Mouse (Mus musculus) brain, embryonic 14.5 days (tissue): ENCODE measurements around the gene Scgb3a1.

ENCODE experiments used
- CTCF ChIP-seq: fragments of 200-500 bp; IDR thresholded peaks from 2 replicates; pipeline ENCODE4 v1.5.1; 2012; ENCODE audit warnings: inconsistent platforms, mild to moderate bottlenecking, moderate library complexity, borderline replicate concordance; ENCODE audit not compliant: insufficient read depth, insufficient read length; ENCODE audit errors: extremely low read depth
- POLR2A ChIP-seq: fragments of 200-500 bp; IDR thresholded peaks from 2 replicates; pipeline ENCODE4 v1.6.1; 2012; ENCODE audit warnings: mild to moderate bottlenecking, inconsistent platforms, borderline replicate concordance; ENCODE audit not compliant: poor library complexity, insufficient read depth, insufficient read length, severe bottlenecking; ENCODE audit errors: extremely low read depth

DNA sequence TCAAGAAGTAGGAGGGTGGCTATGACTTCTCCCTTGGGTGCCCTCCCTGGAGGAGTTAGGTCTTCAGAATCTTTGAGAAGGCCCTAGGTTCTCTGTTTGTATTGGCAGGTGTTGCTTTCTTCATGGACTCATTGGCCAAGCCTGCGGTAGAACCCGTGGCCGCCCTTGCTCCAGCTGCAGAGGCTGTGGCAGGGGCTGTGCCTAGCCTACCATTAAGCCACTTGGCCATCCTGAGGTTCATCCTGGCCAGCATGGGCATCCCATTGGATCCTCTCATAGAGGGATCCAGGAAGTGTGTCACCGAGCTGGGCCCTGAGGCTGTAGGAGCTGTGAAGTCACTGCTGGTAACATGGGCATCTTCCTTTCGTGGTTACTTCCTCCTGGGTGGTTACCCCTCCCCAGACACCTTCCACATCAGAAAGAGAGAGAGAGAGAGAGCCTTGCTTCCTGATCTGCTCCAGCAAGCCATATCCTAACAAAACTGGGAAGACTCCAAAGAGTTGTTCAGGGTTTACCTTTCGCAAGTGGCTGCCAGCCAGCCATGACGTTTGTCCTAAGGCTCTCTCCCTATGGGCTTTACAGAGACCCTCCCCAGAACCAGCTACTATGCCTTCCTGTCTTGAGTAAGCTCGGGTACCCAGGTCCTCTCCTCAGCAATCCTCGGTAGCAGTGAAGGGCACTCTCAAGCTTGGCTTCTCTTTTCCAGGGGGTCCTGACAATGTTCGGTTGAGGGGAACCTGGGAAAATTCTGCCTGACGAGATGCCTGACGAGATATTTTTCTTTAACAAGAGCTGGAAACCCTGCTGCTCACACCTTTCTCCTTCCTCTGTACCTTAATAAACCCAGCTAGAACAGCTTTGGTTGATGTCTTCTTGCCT is 1.1 kb downstream of the Scgb3a1 start:
- no peak for TF ChIP-seq POLR2A
- TF ChIP-seq CTCF = no peak
